Mouse (Mus musculus): ENCODE results near the gene Sidt1.

Gene Sidt1

GRCm38 (mm10) chr16:44332861-44333284 is at the start of gene Sidt1:
TSS of gene Sidt1 (minus strand) at chr16:44333196.
- no peak for DNase-seq

GRCm38 (mm10) chr16:44381578-44381977 is 48.6 kb upstream of the Sidt1 start:
- DNase-seq, result no peak

- DNase-seq, result no peak
These were observed 47.0 kb upstream of the Sidt1 start for GRCm38 (mm10) chr16:44380006-44380405.

- no peak for DNase-seq
These were observed 42.5 kb upstream of the Sidt1 start for GRCm38 (mm10) chr16:44375459-44375858.

GRCm38 (mm10) chr16:44365522-44365921 is 32.5 kb upstream of the Sidt1 start:
- no peak for DNase-seq

GRCm38 (mm10) chr16:44361921-44362890 is 29.2 kb upstream of the Sidt1 start:
- DNase-seq, result peak; percentile 53

- peak; percentile 47 for DNase-seq
These were observed 24.7 kb upstream of the Sidt1 start for GRCm38 (mm10) chr16:44357571-44358268.

GRCm38 (mm10) chr16:44356291-44356690 is 23.3 kb upstream of the Sidt1 start:
- DNase-seq, result no peak

GRCm38 (mm10) chr16:44349801-44350397 is 16.9 kb upstream of the Sidt1 start:
- no peak for DNase-seq

- peak; percentile 99 for DNase-seq
These were observed 14.3 kb upstream of the Sidt1 start, which contains the start of gene Spice1 for GRCm38 (mm10) chr16:44347071-44347901. TSS of gene Spice1 (plus strand) at chr16:44347121.

GRCm38 (mm10) chr16:44337541-44337940 is 4.5 kb upstream of the Sidt1 start:
- no peak for DNase-seq

GRCm38 (mm10) chr16:44331995-44332860 is 768 bp downstream of the Sidt1 start:
- peak; percentile 37 for DNase-seq

GRCm38 (mm10) chr16:44331671-44331994 is 1.4 kb downstream of the Sidt1 start:
- no peak for DNase-seq

- DNase-seq, result no peak
These were observed 1.8 kb downstream of the Sidt1 start for GRCm38 (mm10) chr16:44331154-44331553.

- DNase-seq, result no peak
These were observed 2.3 kb downstream of the Sidt1 start for GRCm38 (mm10) chr16:44330657-44331056.

GRCm38 (mm10) chr16:44328644-44329043 is 4.4 kb downstream of the Sidt1 start:
- DNase-seq, result no peak

- no peak for DNase-seq
These were observed 12.8 kb downstream of the Sidt1 start for GRCm38 (mm10) chr16:44320232-44320631.

- no peak for DNase-seq
These were observed 16.6 kb downstream of the Sidt1 start for GRCm38 (mm10) chr16:44316350-44316749.

- DNase-seq, result no peak
These were observed 19.6 kb downstream of the Sidt1 start for GRCm38 (mm10) chr16:44313422-44313821.

- DNase-seq, result no peak
These were observed 27.4 kb downstream of the Sidt1 start for GRCm38 (mm10) chr16:44305606-44306005.

- DNase-seq, result no peak
These were observed 29.2 kb downstream of the Sidt1 start for GRCm38 (mm10) chr16:44303822-44304221.

All from kidney, postnatal 10 days (tissue).